Mouse (Mus musculus) G1E-ER4 (cell line): ENCODE data around the gene Asap2. TPM values are rescaled to one million over a fixed set of nuclear protein-coding genes. Genes with fewer than 3 reads are reported as not detected.

Experiments
- GATA1 ChIP-seq: IDR thresholded peaks from one replicate; pipeline ENCODE4 v1.8.0; 2012; ENCODE audit warnings: low read length, inconsistent platforms
- polyA plus RNA-seq: library from polyadenylated mRNA; stranded (reverse); fragments of >175 nt; gene quantifications from 2 replicates; pipeline ENCODE4 v1.2.3, GENCODE M21; 2012

Asap2 gene
- polyA plus RNA-seq, 1 experiment = not detected

- TF ChIP-seq GATA1 = no peak
Observed at GRCm38 (mm10) chr12:21165891-21166342, 175.7 kb downstream of the Asap2 start.

GRCm38 (mm10) chr12:21166884-21167575, 176.8 kb downstream of the Asap2 start:
- TF ChIP-seq GATA1 = no peak

- TF ChIP-seq GATA1 = no peak
Observed at GRCm38 (mm10) chr12:21167741-21168140, 177.5 kb downstream of the Asap2 start.

GRCm38 (mm10) chr12:21168149-21168548, 177.9 kb downstream of the Asap2 start:
- TF ChIP-seq GATA1 = no peak

DNA sequence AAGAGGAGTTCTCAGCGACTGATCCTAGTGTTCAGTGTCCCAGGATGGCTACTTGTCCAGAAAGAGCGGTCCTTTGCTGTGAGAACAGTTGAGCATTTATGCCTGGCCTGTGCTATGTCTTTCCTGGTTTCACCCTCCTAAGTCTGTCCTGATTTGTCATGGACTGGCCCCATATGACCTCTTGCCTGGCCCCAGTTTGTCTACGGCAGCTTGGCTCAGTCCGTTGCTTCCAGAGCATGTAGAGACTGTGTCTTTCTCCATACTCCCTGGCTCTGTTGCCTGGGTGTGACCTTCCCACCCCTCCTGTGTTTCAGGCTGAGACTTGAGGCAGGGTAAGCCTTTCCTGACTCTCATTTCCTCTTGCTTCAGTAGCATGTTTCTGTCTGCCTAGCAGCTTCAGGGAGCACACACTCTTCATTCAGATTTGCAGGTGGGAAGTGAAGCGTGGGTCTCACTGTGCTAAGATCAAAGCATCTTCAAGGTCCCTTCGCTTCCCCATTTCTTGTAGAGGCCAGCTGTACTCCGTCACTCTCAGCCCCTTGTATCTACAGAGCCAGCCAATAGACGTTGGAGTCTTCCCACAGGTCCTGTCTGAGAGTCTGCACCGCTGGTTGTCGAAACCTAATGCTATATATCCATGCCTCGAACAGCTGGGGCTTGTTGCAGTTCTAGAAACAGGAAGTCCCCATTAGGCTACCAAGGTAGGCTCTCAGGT, 181.7 kb downstream of the Asap2 start:
- TF ChIP-seq GATA1 = no peak

DNA sequence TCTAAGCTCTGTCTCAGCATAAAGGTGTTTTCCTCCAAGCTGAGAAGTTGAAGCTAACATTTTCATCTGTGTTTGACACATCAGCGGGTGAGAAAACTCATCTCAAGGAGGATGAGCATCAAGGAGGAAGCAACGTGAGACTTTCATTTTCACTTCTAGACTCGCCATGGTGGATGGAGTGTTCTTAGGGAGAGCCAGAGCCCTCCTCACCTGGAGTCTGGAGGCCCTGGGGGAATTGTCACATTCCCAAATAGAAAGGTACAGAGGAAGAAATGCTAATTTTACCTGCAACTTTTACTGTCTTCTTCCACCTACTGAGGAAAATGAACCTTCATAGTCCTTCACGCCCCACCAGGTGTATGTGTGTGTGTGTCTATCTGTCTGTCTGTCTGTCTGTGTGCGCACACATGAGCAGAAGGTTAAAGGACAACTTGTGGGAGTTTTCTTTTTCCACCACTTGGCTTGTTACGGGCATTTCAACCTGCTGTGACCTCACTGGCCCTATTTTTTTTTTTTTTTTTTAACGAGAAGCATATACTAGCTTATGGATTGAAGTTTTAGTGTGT, 183.7 kb downstream of the Asap2 start:
- TF ChIP-seq GATA1 = no peak

DNA sequence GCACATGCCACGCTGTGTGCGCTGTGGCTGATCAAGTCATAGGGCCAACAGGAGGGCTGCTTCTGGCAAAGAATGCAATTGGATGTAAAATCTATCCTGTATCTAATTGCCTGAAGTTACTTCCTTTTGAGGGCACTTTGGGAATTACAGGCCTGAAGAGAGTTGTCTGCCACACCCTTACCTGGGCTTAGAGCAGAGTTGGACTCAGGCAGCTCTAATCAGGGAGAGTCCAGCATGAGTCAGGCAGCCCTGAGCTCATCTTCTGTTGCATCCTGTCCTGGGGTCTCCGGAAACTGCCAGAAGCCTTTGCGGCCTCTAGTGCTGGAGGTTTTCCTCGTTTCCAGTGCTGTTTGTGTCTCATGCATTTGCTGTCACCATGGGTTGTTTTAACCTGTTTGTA, 186.1 kb downstream of the Asap2 start:
- no peak for TF ChIP-seq GATA1

- TF ChIP-seq GATA1 = no peak
Observed at GRCm38 (mm10) chr12:21177123-21177698, 187.0 kb downstream of the Asap2 start.

DNA sequence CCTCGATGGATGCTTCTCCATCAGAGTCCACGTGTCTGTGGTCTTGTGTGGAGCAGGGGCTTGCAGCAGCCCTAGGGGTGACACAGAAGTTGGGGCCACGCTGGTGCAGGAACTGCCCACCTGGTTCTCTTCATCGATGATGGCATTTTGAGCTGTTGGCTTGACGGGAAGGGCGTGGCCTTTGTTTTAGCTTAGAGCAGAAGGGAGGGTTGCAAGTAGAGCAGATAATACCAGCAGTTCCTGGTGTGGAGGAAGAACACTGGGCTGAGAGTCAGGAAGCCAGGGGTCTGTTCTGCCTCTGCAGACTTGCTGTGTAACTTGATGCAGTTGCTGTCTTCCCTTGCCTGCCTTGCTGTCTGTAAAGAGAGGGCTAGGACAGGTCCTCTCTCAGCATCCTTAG, 189.8 kb downstream of the Asap2 start:
- TF ChIP-seq GATA1 = no peak

DNA sequence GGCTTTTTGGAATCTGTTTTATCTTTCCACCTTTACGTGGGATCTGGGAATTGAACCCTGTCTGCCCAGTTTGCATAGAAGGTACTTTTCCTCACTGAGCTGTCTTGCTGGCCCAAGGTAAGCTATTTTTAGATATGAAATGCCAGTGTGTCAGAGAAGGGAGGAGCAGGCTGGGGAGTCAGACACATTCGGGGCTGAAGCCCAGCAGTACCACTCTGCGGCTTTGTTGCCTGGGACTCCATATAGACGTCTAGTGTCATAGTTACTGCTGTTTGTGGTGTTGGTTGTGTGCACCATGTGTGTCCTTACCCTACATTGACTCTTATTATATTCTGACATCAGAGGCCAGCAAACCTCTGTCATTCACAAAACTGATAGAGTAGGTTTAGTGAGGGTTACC, 192.5 kb downstream of the Asap2 start:
- no peak for TF ChIP-seq GATA1

- TF ChIP-seq GATA1 = no peak
Observed at GRCm38 (mm10) chr12:21183321-21183720, 193.1 kb downstream of the Asap2 start.

DNA sequence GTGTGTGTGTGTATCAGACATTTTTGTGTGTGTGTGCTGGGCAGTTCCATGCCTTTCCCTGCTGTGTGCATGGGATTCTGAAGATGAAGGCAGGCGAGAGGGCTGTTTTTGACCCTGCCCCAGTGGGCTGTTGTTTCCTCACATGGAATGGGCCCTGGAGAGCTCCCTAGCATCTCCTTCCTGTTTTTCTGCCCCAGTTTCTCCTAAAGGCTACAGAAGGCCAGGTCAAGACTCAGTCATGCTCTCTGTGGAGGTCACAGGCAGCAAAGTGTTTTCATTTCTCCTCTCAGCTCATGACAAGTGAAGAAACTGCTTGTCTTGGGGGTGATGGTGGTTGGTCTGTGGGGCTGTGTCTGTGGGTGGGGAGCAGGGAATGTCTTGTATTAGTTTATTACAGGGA, 195.9 kb downstream of the Asap2 start:
- no peak for TF ChIP-seq GATA1

GRCm38 (mm10) chr12:21188880-21189279, 198.6 kb downstream of the Asap2 start:
- TF ChIP-seq GATA1 = no peak

DNA sequence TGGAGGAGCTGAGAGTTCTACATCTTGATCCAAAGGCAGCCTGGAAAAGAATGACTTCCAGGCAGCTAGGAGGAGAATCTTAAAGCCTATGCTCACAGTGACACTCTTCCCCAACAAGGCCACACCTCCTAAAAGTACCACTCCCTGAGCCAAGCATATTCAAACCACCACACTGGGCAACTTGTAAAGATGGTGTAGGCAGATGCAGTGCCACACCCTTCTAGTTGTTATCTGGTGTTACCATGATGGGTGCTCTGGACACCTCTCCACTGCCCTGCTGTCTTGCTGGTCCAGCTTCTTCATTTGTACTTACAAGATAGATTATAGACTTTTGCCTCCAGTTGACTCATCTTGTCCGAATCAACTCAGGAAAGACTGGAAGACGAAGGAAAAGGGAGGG, 201.3 kb downstream of the Asap2 start:
- no peak for TF ChIP-seq GATA1

- no peak for TF ChIP-seq GATA1
Observed at GRCm38 (mm10) chr12:21195497-21195896, 205.2 kb downstream of the Asap2 start.

GRCm38 (mm10) chr12:21196420-21196819, 206.2 kb downstream of the Asap2 start:
- TF ChIP-seq GATA1 = no peak
